Mouse (Mus musculus) cerebellum, postnatal 10 days (tissue): ENCODE results near the gene Tgfbr2.
"Not testable (repeated sequence)": the region's sequence is repeated elsewhere in the genome, so short reads cannot be mapped to it uniquely, and the experiment has no call there.

Source experiments
- DNase-seq, 2 experiments: peaks; one replicate each; pipeline ENCODE4 v3.0.0; 2021; ENCODE audit warnings: mixed read lengths in 2 of 2

Gene Tgfbr2

GRCm38 (mm10) chr9:116059156-116059555 lies 116.0 kb downstream of the Tgfbr2 start:
- DNase-seq: peak; percentile 20

- no peak for DNase-seq
These were observed 116.7 kb downstream of the Tgfbr2 start for GRCm38 (mm10) chr9:116058475-116058874.

GRCm38 (mm10) chr9:116053976-116054375 lies 121.2 kb downstream of the Tgfbr2 start:
- DNase-seq: no peak

- no peak for DNase-seq
These were observed 125.2 kb downstream of the Tgfbr2 start for GRCm38 (mm10) chr9:116049985-116050384.

GRCm38 (mm10) chr9:116041787-116042186 lies 133.4 kb downstream of the Tgfbr2 start:
- DNase-seq: peak; percentile 94 to 96

GRCm38 (mm10) chr9:116041369-116041768 lies 133.8 kb downstream of the Tgfbr2 start:
- peak in 1 of 2 experiments; percentile 9 for DNase-seq

GRCm38 (mm10) chr9:116040852-116041251 lies 134.3 kb downstream of the Tgfbr2 start:
- not testable (repeated sequence) for DNase-seq

GRCm38 (mm10) chr9:116039981-116040380 lies 135.2 kb downstream of the Tgfbr2 start:
- no peak for DNase-seq

GRCm38 (mm10) chr9:116038275-116038674 lies 136.9 kb downstream of the Tgfbr2 start:
- DNase-seq: no peak
